In genomic region chr1:91562977-91563590, GRCm38 (mm10) we compare ENCODE assay signal across 10 mouse cellular contexts. TPM values are rescaled to one million over a fixed set of nuclear protein-coding genes. Genes with fewer than 3 reads are reported as not detected.
DNase-seq lines count a peak whose midpoint lies in the region.
"Had no signal": no experiment of that assay in that cellular context is flagged by ENCODE, and none has a peak within 500 bp of the region (broad histone marks: within the 10 kb centered on the region; RNA-seq: fewer than 3 reads in every experiment).

No protein-coding gene starts in this region.

- DNase-seq in layer of hippocampus, postnatal 14 days (ENCODE audit: low spot score in 2 of 2) = peak; percentile 20
- no peak for DNase-seq in layer of hippocampus, adult 8-10 months (ENCODE audit: low spot score in 2 of 2)
- peak; percentile 9 for DNase-seq in retina, postnatal 1 day
- DNase-seq in retina, embryonic 14.5 days (ENCODE audit: low spot score) = no peak
- DNase-seq in Muller cell, postnatal 12 days (ENCODE audit: inconsistent ontology term) = peak; percentile 20
- DNase-seq in lung, postnatal 36 days = peak; percentile 32
- DNase-seq in yolk sac, embryonic 10.5 days (ENCODE audit: low spot score) = no peak
- no peak for DNase-seq in kidney, adult 9 months
- DNase-seq: gastrocnemius, postnatal 10 days; kidney, adult 8-10 months had no signal

RNA-seq across cellular contexts. Expression of gene Asb1, which starts 22.7 kb away (rescaled TPM):
- 10 to 100 TPM; 44.6 to 48.5 TPM for total RNA-seq in layer of hippocampus, postnatal 14 days (2021)
- 10 to 100 TPM; 34.7 to 38.2 (median 36.4) TPM for total RNA-seq in layer of hippocampus, adult 8-10 months (2022)

Comparison
In these comparisons a context has a peak if more than half of its experiments do, and no peak if none do; other contexts are left out.
1. DNase-seq: peak in layer of hippocampus, postnatal 14 days (2 of 2), retina, postnatal 1 day (single experiment), Muller cell, postnatal 12 days (single experiment) and lung, postnatal 36 days (single experiment); none in layer of hippocampus, adult 8-10 months (0 of 2), retina, embryonic 14.5 days (single experiment), yolk sac, embryonic 10.5 days (single experiment) and kidney, adult 9 months (single experiment).